Mouse (Mus musculus) heart, adult 2 months (tissue): Measurements from ENCODE around the gene Ddx3x.

ENCODE experiments used
- CTCF ChIP-seq: fragments of 200-600 bp; IDR thresholded peaks from 2 replicates; pipeline ENCODE4 v1.8.1; 2022; ENCODE audit warnings: antibody characterized with exemption, mild to moderate bottlenecking, moderate library complexity
- POLR2A ChIP-seq: fragments of 200-500 bp; IDR thresholded peaks from 2 replicates; pipeline ENCODE4 v1.6.1; 2011; ENCODE audit warnings: mild to moderate bottlenecking, low read depth, low read length, control low read depth; ENCODE audit not compliant: insufficient read depth

DNA sequence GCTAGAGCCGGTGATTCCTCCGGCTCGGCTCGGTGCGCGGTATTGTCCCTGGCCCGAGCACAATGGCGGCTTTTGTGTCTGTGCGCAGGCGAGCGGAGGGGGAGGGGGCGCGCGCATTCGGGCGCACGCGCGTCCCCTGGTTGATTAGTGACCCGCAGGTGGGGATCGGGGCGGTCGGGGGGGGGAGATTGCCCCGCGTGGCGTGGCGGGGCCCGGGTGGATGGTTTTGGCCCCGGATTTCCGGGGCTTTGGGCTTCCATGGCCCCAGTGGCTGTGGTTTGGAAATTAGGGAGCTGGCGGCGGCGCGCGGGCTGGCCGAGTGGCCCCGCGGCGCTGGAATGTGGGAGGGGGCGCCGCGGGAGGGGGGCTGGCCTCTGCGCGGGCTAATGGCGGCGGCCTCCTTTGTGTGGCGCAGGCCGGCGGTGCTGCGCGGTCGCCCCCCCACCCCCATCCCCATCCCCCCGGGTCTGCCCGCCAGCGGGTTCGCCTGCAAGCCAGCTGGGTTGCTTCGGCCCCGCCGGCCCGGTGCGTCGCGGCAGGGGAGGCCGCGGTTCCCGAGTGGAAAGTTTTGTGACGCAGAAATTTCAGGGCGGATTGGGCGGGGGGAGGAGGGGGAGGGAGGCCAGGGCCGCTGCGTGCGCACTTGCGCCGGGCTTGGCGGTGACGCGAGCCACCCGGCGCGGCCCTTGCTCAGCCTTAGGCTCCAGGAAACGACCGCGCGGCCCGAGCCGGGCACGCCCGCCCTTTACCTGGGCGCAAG, 739 bp downstream of the Ddx3x start:
- TF ChIP-seq POLR2A (no peak), CTCF (no peak)
